Mouse (Mus musculus): ENCODE measurements at regions not wholly inside any gene's neighbourhood (a gene's known extent, or its start where the extent isn't known, plus 50 kb on each side); places are given as distances from the start of the nearest gene placed in this dataset.

DNA sequence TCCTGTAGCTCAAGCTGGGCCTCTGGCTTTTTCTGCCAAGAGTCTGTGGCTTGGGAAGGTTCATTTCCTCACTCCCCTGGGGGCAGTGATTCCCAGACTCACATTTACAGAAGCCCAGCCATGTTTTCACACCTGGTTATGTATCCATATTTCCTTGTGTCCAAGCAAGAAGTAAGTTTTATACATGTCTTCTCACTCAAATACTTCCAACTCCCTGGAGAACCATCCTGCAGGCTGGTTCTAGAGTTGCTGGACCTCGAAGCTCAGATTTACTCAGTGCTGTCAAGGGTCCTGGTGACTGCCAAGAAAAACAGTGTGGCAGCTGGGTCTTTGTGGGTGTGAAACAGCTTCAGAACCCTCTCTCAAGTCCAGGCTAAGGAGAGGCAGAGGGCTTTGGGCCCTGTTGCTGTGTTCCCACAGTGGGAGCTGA is 537.6 kb upstream of the Nrp1 start:
- no peak for DNase-seq

DNA sequence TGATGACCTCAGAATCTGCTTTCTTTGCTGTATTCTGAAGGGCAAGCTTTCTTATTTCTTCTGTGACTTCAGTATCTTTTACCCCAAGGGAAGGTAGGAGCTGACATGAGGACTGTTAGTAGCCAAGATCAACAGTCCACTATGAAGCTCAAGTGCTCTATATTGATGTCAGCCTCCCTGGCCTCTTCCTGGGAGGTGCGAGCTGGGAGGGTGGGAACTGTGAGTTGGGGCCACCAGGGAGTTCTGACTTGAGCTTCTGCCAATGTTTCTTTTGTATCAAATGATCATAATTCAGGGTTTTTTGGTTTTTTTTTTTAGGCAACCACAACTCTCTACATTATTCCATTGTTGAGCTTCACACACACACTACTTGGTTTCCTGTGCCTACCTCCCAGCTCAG is 536.8 kb upstream of the Nrp1 start:
- DNase-seq: no peak

DNA sequence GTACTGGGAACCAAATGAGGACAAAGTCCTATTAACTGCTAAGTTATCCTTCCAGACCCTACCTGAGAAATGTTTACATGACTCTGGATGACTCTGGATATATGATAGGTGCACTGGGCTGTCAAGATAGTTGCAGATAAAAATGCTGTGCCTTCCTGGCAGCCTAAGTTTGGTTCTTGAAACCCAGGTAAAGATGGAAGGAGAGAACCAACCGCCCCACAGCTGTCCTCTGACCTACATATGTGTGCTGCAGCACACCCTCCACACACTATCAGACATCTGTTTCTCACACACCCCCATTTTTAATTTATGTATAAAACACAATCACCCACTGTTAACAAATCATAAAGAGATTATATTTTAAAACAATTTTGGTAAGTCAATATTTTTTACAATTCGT is 533.4 kb upstream of the Nrp1 start:
- no peak for DNase-seq

DNA sequence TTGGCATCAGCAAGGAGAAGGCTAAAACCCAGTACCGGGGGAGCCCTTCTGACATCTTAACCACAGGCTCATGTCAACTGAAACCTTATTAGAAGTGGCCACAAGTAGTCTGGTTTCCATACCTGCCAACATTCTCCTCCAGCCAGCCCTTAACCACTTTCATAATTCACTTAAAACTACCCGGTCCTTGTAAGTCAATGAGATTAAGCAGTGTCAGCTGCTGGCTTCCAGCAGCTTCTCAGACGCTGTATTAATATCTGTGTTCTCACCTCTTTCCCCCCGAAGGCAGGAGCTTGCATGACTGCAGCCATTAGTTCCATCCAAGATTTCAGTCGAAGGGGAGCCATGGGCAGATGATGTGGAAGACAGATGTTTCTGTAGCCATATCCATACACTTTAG is 530.6 kb upstream of the Nrp1 start:
- no peak for DNase-seq

DNA sequence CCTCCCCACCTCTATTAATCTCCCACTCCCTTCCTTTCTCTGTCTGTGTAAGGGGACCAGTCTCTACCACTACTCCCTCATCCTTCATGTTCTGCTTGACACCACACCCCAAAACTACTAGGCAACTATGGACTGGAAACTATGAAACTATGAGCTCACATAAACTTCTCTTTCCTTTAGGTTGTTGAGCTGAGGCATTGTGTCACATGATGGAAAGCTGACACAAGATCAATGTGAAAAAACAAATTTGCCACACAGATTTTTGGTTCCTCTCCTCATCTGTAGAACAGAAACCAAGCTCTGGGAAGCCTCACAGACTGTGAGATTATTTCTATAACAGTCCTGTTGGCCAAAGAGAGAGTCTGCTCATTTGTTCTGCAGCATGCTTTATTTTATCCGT is 528.7 kb upstream of the Nrp1 start:
- no peak for DNase-seq

DNA sequence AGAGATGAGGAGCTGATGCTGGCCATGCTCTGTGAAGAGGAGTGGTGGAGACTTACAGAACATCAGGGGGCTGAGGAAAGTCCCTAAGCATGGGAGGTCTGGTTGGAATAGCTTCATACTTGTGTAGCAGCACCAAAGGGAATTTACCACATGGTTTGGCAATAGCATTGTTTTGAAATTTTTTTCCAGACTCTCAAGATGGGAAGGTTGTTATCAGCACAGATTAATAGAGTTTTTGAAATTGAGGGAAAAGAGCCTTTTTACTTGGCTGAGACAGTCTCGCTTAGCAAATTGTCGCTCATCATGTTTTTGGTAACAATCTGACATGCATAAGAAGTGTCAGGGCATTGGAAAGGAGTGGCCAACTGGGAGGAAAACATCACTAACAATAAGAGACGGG is 524.4 kb upstream of the Nrp1 start:
- no peak for DNase-seq

DNA sequence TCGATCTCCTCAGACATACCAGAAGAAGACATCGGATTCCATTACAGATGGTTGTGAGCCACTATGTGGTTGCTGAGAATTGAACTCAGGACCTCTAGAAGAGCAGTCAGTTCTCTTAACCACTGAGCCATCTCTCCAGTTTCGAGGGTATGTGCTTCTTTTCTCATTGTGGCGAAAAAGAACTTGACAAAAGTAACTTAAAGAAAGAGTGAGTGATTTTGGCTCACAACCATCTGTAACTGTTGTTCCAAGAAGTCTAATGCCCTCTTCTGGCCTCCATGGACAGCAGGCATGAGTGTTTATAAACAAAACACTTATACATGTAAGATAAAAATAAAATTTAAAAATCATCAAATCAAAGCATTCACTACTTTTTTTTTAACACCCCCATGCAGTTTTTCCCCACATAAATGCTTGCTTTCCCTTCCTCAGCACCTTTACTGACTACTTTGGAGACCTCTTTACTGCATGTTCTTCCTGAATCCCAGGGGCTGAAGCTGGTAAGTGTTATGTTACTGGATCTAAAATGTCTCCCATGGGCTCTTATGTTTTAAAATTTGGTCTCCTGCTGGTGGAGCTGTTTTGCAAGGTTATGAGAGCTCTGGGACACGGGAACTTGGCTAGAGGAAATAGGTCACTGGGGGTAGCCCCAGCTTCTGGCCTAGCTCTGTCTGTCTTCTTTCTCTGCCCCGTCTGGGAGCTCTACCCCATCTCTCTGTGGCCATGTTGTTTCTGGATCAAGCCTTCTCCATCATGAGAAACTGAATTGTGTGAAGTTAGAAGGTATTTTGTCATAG is 521.8 kb upstream of the Nrp1 start:
- DNase-seq: no peak

DNA sequence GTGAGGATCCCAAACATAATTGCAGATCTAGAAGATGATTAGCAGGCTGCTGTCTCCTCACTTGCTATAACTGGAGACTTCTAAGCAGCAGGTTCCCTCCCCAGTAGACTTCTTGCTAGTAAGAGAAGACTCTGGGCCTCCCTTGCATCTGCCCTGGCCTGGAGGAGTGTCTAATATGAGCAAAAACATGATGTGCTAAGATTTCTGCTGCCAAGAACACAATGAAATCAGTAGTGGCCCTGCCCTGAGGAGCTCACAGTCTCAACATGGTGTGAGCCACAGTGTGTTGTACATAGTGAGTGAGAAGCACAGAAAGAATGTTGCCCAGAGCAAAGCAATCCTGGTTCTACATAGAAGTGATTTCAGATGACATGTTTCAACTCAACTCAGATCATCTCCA is 520.1 kb upstream of the Nrp1 start:
- DNase-seq: no peak

DNA sequence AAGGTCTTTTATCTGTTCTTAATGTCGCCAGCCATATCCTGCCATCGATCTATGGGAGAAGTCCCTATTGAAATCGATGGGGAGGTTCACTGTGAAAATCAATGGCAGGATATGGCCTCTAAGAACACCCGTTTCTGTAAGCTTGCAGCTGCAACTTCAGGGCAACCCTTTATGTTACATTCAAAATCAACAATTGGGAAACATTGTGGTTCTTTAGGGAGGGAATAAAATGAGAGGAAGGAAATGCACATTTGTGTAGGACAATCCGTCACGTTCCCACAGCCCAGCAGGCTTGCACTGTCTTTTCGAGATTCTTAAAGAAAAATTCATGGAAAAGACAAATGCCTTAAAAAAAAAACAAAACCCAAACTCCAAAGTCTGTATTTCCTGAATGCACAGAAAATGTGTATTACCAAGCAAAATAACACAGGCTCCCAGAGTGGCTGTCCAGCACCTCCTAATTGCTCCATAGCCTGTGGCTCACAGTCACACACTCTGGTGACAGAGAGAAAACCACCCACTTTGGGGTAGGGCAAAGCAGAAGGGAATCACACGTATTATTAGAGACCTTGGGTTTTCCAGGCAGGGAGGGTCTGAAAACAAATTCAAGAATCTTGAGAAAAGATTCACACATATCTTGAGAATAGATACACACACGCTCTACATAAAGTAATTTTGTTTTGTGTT is 510.9 kb upstream of the Nrp1 start:
- no peak for DNase-seq

DNA sequence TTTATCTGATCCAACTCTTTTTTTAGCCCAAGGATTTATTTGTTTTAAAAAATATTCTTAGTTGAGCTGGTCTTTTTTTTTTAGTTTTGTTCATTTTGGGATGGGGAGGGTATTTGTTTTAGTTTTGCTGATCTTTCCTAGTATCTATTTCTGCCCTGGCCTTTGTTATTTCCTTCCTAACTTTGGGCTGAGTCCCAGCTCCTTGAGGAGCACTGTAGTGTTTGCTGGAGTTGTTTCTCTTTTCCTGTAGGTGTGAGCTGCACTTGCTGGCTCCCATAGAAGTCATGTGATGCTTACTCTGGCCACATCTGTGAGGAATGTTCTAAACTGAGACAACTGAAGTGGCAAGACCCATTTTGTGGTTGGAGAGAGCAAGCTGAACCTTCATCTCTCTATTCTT is 508.5 kb upstream of the Nrp1 start:
- no peak for DNase-seq

DNA sequence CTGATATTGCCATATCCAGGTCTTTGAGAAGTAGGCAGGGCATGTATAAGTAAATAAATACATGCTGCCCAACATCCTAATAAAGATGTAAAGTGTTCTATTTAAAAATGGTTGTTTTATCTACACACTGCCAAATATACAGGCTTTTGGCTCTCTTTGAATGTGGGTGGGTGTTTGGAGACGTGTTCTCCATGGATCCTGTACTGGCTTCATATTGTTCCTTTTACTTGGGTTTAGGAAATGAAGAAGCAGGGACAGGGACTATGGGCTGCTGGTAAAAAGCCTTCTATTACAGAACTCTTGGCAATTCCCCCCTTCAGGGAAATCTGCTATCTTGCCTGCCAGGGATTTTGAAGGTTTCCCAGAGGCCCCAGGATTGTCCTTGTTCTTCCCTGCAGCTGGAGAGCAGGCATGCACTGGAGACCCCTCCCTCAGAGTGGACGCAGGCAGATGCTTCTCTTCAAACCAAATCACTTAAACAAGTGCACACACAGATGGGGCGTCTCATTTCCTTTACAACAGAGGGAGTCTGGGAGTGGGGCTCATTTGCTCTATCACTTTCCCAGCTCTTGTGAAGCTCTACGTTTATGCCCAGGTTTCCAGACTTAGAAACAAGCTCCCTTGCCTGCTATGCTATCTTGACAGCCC is 502.6 kb upstream of the Nrp1 start:
- no peak for DNase-seq

DNA sequence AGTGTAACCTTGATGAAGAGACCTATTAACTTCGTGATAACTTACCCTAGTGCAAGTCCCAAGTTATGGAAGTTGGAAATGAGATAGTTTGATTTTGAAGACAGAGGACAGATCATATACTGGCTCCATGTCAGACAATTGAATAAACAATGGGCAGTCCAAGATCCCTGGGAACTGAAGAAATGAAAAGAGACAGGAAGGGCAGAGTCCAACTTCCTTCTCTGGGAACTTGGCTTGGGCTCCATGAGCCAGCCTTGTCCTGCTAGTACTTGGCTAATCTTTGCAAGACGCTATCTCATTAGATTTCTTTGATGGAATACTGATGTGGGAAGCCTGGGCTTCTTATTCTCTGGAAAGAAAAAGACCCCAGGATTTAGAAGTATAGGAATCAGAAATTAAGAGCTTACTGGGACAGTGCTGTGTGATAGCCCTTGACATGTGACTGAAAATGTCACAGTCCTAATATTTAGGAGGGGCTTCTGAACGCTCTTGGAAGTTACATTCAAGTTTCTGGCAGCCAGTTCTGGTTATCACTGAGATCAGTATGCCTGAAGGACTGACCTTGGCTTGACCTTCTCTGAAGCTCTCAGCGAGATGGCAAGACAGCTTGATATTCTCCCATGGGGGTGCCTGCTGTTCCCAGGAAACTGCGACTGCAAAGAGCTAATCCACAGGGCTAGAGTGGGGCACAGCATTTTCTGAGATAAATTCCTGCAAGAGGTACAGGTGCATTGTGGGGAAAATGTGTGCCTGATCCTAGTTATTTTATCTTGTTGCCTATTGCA is 501.9 kb upstream of the Nrp1 start:
- no peak for DNase-seq

DNA sequence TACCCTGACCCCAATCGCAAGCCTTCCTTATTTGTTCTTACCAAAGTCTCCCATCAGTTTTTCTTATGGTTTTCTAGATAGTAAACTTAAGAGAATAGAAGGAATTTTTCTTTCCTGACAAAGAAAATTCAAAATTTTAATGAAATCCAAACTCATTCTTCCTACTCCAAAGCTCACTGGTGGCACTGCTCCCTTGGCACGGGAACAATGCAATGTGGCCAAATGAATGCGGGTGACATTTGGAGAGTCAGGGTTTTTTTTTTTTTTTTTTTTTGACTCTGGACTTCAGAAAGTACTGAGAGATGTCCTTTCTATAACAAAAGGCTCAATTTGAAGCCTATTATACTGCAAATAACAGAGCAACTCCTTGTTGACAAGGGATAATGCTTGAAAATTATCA is 499.4 kb upstream of the Nrp1 start:
- DNase-seq: no peak

DNA sequence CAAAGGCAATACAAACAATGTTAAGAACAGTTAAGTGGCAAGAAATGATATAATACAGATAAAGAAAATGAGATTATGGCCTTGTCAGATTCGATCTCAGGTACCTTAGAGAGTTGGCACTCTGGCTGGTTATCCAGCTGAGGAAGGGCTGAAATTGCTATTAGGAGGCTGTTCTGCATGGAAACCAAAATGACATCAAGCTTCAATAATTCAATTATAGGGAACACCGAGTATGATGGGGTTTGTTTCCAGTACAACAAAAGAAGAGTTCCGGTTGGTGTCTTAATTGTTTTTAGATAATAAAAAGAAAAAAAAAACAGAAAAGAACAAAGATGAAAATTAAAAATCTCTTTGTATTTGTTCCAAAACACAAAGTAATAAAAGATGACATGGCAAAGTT is 498.0 kb upstream of the Nrp1 start:
- DNase-seq: no peak

DNA sequence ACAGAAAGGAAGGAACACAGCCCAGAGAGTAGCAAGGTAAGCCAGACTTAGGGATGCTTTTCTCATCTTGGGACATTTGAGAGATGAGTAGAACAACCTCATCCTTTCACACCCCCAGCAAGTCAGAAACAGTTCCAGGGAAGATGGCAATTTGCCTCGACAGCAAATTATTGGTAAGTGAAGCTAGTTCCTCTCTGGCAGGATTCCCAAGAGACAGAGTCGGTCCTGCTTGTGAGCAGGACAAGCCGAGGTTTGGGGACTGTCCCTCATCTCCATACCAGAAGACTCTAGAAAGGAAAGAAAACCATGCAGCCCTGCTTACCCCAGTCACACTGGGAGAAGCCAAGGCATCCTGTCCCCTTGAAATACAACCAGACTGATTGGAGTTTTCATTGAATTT is 497.5 kb upstream of the Nrp1 start:
- DNase-seq: no peak

DNA sequence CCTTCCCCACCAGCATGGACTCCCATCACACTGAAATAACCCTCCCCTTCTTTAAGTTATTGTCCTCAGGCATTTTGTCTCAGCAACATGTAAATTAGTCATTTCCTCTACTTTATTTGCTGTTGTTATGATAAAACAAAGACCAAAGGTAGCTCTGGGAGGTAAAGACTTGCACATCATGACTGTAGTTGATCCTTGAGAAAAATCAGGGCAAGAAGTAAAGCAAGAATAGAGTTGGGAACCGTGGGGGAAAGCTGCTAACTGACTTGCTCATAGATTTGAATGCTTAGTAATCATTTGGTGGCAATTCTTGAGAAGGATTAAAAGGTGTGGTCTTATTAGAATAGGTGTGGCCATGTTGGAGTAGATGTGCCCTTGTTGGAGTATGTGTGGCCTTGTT is 473.8 kb upstream of the Nrp1 start:
- DNase-seq: no peak

DNA sequence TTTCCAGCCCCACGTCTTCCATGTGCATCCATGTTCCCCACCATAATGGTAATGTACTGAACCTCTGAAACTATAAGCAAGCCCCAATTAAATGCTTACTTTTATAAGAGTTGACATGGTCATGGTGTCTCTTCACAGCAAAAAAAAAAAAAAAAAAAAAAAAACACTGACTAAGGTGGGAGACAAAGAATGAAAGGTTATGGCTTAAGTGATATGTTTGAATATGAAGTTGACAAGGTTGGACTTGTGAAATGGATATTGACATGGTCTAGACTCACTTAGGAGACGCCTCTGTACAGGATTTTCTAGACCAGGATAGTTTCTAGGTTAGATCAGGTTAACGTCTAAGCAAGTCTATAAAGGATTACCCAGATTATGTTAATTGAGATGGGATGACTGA is 473.2 kb upstream of the Nrp1 start:
- DNase-seq: no peak

DNA sequence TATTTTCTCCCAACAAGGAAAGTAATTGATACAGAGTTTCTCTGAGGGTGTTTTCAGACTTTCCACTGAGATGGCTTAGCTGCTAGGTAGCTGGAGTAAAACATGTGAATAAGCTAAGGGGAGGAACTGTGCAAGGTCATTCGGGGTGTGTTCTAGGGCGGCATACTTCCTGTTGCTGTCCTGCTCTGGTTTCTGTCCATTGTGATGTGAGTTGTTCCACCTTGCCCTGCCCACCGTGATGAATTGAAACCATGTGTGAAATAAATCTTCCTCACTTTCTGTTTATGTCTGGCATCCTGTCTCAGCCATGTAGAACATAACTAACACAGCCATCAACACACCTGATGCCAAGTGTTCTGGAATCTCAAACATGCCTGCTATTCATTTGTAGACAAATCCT is 472.6 kb upstream of the Nrp1 start:
- DNase-seq: no peak

DNA sequence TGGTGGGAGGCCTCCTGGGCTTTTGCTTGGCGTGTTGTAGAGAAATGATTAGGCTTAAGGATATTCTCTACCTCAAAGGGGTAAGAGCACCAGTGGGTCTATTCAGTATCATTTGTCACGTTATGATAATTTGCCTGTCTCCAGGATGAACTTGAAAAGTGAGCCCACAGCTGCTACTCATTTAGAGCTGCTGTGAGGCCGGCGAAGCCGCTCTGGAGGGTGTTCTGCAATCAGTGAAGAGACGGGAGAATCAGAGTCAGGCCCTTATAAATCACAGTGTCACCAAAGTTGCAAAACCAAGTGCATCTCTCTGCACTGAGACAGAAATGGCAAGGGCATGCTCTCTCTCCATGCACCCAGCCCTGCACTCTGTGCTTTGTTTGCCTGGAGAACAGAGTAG is 467.7 kb upstream of the Nrp1 start:
- no peak for DNase-seq

DNA sequence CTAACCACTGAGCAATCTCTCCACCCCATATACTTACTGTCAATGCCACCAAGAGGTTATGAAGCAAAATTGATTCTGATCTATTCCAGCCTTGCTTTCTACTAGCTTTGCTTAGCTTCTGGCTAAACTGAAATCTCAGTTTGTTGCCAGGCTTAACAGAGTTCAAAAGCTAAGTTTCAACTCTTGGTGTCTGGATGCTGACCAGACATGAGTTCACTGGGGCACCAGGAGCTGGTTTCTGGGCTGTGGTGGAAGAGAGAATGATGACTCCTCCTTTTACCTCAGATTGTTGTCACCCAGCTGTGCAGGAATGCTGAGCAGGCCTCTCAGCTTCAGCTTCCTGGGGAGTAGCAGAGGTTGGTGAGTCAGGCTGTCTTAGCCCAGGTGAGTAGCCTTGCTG is 464.1 kb upstream of the Nrp1 start:
- DNase-seq: no peak

DNA sequence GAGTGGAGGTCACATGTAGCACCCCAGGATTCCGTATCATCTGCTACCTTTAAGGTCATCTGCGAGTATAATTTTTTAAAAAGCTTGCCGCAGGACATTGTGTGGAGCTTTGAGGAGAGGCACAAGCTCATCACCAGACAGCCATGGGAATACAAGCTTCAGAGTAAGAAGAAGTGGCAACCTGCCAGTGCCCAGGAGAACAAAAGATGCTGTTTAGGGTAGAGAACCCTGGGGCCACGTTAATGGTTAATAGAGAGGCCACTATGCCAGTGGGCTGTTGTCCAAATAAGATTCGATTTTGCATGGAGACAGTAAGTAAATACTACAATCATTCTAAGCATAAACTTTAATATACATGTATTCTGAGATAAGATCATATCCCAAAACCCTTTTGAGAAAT is 450.0 kb upstream of the Nrp1 start:
- no peak for DNase-seq

DNA sequence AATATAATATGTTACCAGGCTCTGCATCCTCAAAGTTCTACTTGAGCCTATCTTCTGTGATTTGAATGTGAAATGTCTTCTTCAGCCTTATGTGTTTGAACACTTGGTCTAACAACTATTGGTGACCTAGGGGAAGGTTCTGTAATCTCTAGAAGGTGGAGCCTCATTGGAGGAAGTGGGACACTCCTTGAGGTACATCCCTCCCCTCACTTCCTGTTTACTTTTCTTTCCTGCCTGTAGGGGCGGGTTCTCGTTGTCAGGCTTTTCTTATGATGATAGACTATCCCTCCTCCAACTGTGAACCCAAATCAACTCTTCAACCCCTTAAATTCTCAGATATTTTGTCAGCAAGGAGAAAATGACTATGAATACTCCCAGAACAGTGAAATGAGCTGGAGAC is 448.8 kb upstream of the Nrp1 start:
- DNase-seq: no peak

DNA sequence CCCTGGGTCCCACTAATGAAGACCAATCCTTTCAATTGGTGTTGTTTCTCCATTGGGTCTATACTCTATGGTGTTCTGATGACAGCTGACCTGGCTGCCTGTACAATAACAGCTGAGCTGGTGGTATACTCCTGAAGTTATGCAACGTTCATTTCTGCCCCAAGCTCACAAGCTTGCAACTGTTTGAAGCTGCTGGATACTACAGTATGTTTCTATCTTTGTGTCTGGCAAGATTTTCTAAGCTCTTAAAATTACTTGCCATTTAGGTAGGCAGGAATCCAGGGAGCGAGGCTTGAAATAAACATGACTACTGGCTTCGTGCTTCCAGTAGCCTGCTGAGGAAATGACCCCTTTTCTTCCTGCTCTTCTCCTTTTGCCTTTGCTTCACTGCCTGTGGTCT is 444.3 kb upstream of the Nrp1 start:
- DNase-seq: peak; percentile 12

DNA sequence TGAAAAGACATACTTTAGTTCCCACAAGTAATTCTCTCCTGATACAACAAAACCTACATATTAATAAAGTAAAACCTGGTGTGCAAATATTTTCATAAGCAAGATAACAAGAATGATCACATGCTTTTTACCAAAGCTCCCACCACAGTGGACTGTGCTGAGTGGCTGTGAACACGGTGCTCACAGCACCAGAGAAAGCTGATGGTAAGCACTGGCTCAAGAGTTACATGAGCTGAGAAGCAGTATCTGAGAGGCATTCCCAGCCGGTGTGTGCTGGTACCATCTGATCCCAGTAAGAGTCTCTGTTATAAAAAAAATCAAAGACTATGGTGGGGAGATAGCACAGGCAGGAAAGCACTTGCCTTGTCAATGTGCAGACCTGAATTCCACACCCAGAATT is 443.5 kb upstream of the Nrp1 start:
- no peak for DNase-seq

All from right cerebral cortex, postnatal 14 days (tissue).